31 mouse cellular contexts compared by ENCODE assay signal in the genomic region with DNA sequence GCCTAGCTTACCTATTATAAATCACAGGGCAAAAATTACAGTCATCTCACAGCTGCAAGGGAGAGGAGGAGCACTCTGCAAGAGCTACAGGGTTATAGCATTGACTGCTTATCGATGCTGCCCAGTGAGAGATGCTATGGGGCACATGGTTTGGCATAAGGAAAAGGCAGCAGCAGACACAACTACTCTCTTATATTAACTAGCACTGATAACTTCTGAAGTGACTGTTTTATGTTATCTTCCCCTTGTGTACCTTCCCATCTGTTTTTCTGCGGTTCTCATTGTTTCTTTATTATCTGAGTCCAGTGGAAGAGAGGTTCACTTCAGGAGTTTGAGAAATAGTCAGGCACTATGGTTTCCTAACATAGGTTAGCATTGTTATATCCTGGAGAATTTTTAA.
"Had no signal": no experiment of that assay in that cellular context is flagged by ENCODE, and none has a peak within 500 bp of the region (broad histone marks: within the 10 kb centered on the region; RNA-seq: fewer than 3 reads in every experiment).

No protein-coding gene starts in this region.

- H3K9ac ChIP-seq: heart, embryonic 12.5 days; heart, embryonic 13.5 days; heart, embryonic 15.5 days; hindbrain, embryonic 12.5 days; hindbrain, embryonic 13.5 days; hindbrain, embryonic 14.5 days; hindbrain, embryonic 15.5 days; intestine, embryonic 15.5 days; kidney, embryonic 15.5 days had no signal

- H3K27ac ChIP-seq: heart, embryonic 10.5 days; heart, embryonic 13.5 days; heart, embryonic 15.5 days; hindbrain, embryonic 10.5 days; hindbrain, embryonic 12.5 days; hindbrain, embryonic 13.5 days; hindbrain, embryonic 14.5 days; hindbrain, embryonic 15.5 days; hindbrain, postnatal 0 days; intestine, embryonic 15.5 days; kidney, embryonic 15.5 days; kidney, postnatal 0 days; layer of hippocampus, adult 2 months; left cerebral cortex, adult 2 months had no signal

- H3K9me3 ChIP-seq: heart, embryonic 10.5 days; heart, embryonic 12.5 days; heart, embryonic 13.5 days; heart, embryonic 15.5 days; hindbrain, embryonic 10.5 days; hindbrain, embryonic 12.5 days; hindbrain, embryonic 13.5 days; hindbrain, embryonic 15.5 days; intestine, embryonic 15.5 days; kidney, embryonic 15.5 days had no signal

- DNase-seq: heart, postnatal 10 days; heart, postnatal 14 days; heart, postnatal 36 days; heart, postnatal 4 days; kidney, adult 11 months; kidney, adult 18-20 months; kidney, adult 2 months; kidney, adult 8-10 months; kidney, adult 9 months; kidney, postnatal 10 days; kidney, postnatal 14 days; kidney, postnatal 25 days; kidney, postnatal 36 days; kidney, postnatal 4 days; layer of hippocampus, adult 9-11 months; layer of hippocampus, postnatal 36 days had no signal

- H3K36me3 ChIP-seq: heart, embryonic 10.5 days; heart, embryonic 12.5 days; heart, embryonic 13.5 days; heart, embryonic 15.5 days; hindbrain, embryonic 10.5 days; hindbrain, embryonic 12.5 days; hindbrain, embryonic 13.5 days; hindbrain, embryonic 15.5 days; intestine, embryonic 15.5 days; kidney, embryonic 15.5 days had no signal

- H3K4me3 ChIP-seq: heart, embryonic 10.5 days; heart, embryonic 12.5 days; heart, embryonic 13.5 days; heart, embryonic 15.5 days; hindbrain, embryonic 10.5 days; hindbrain, embryonic 12.5 days; hindbrain, embryonic 13.5 days; hindbrain, embryonic 15.5 days; intestine, embryonic 15.5 days; kidney, embryonic 15.5 days; layer of hippocampus, adult 2 months; left cerebral cortex, adult 2 months had no signal

- H3K27me3 ChIP-seq: heart, embryonic 12.5 days; heart, embryonic 13.5 days; heart, embryonic 15.5 days; hindbrain, embryonic 12.5 days; hindbrain, embryonic 13.5 days; hindbrain, embryonic 15.5 days; intestine, embryonic 15.5 days; kidney, embryonic 15.5 days had no signal

- H3K4me1 ChIP-seq: heart, embryonic 10.5 days; heart, embryonic 12.5 days; heart, embryonic 13.5 days; heart, embryonic 15.5 days; hindbrain, embryonic 10.5 days; hindbrain, embryonic 12.5 days; hindbrain, embryonic 13.5 days; hindbrain, embryonic 15.5 days; intestine, embryonic 15.5 days; kidney, embryonic 15.5 days had no signal
